Mouse (Mus musculus) gastrocnemius, adult 8-10 months (tissue): ENCODE results near the gene Otoa. TPM values are rescaled to one million over a fixed set of nuclear protein-coding genes. Genes with fewer than 3 reads are reported as not detected.

Experiments used
- DNase-seq, 2 experiments: peaks; one replicate each; pipeline ENCODE4 v3.0.0; 2022; ENCODE audit warnings: low spot score in 2 of 2
- total RNA-seq, 4 experiments: library from RNA; stranded (reverse); gene quantifications; 2 replicates each; pipeline ENCODE4 v1.2.4; 2022

Gene Otoa
- total RNA-seq, 4 experiments from 2014 or later: 0.05 to 0.21 TPM; not detected in 2

GRCm38 (mm10) chr7:121081816-121082215 lies 366 bp downstream of the Otoa start:
- DNase-seq: no peak

GRCm38 (mm10) chr7:121082949-121083513 lies 1.6 kb downstream of the Otoa start:
- DNase-seq: no peak

- DNase-seq: no peak
Measured at GRCm38 (mm10) chr7:121084840-121085453, 3.5 kb downstream of the Otoa start.

GRCm38 (mm10) chr7:121085500-121085899 lies 4.0 kb downstream of the Otoa start:
- no peak for DNase-seq

- DNase-seq: no peak
Measured at GRCm38 (mm10) chr7:121088745-121089144, 7.3 kb downstream of the Otoa start.

- no peak for DNase-seq
Measured at GRCm38 (mm10) chr7:121090748-121091147, 9.3 kb downstream of the Otoa start.

- DNase-seq: no peak
Measured at GRCm38 (mm10) chr7:121093026-121093425, 11.6 kb downstream of the Otoa start.

GRCm38 (mm10) chr7:121098614-121099389 lies 17.4 kb downstream of the Otoa start:
- DNase-seq: no peak

- DNase-seq: no peak
Measured at GRCm38 (mm10) chr7:121107851-121108250, 26.4 kb downstream of the Otoa start.

- DNase-seq: no peak
Measured at GRCm38 (mm10) chr7:121111321-121111720, 29.9 kb downstream of the Otoa start.

GRCm38 (mm10) chr7:121111762-121112161 lies 30.3 kb downstream of the Otoa start:
- no peak for DNase-seq

- peak; percentile 60 to 71 for DNase-seq
Measured at GRCm38 (mm10) chr7:121120143-121120818, 38.8 kb downstream of the Otoa start.

- DNase-seq: no peak
Measured at GRCm38 (mm10) chr7:121130837-121131236, 49.4 kb downstream of the Otoa start.

- DNase-seq: no peak
Measured at GRCm38 (mm10) chr7:121141274-121141673, 59.8 kb downstream of the Otoa start.

- DNase-seq: no peak
Measured at GRCm38 (mm10) chr7:121150662-121151061, 69.2 kb downstream of the Otoa start.

- DNase-seq: no peak
Measured at GRCm38 (mm10) chr7:121152186-121152585, 70.7 kb downstream of the Otoa start.

- no peak for DNase-seq
Measured at GRCm38 (mm10) chr7:121165616-121166015, 84.2 kb downstream of the Otoa start.

- DNase-seq: no peak
Measured at GRCm38 (mm10) chr7:121171888-121172287, 90.4 kb downstream of the Otoa start.

GRCm38 (mm10) chr7:121187201-121187786 lies 105.8 kb downstream of the Otoa start:
- DNase-seq: no peak

GRCm38 (mm10) chr7:121188976-121189375 lies 107.5 kb downstream of the Otoa start:
- no peak for DNase-seq

GRCm38 (mm10) chr7:121198933-121199332 lies 117.5 kb downstream of the Otoa start:
- DNase-seq: no peak

GRCm38 (mm10) chr7:121211804-121212203 lies 130.4 kb downstream of the Otoa start:
- no peak for DNase-seq
